Mouse (Mus musculus) megakaryocyte, embryonic 14.5 days (primary cell): ENCODE results near the gene Actn4.

Source experiments
- FLI1 ChIP-seq: IDR thresholded peaks from 2 replicates; pipeline ENCODE4 v1.6.1; 2012; ENCODE audit warnings: low read length, inconsistent platforms, mixed read lengths
- GATA1 ChIP-seq: IDR thresholded peaks from 3 replicates; pipeline ENCODE4 v1.6.1; 2012; ENCODE audit warnings: mixed read lengths, low read length, inconsistent platforms, borderline replicate concordance

DNA sequence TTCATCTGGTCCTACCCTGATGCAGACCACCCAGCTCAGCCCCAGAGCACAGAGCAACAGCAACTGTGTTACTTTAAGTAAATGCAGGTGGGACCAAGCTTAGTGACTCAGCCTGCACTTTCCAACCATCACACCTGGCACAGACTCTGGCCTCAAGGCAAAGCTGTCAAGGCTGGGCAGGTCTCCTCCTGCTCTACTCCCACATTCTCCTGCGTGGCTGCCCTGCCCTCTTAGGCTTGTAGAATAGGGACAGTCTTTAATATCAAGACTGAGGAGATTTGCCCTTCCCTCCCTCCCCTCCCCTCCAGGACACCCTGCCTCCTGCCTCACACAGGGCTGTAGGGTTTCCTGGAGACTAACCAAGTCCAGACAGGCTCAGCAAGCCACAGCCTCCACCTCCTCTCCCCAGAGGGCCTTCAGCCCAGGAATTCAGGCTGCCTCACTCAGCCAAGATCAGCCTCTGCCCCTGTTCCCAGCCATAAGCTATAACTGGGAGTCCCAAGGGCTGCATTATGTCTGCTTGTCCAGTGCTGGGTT lies 112.4 kb downstream of the Actn4 start:
- TF ChIP-seq GATA1 (no peak), FLI1 (no peak)
